Mouse (Mus musculus) small intestine, adult 2 months (tissue): ENCODE measurements around the gene Emc3.

ENCODE experiments used
- CTCF ChIP-seq: fragments of 200-500 bp; IDR thresholded peaks from 2 replicates; pipeline ENCODE4 v1.5.1; 2012; ENCODE audit warnings: low read depth, mild to moderate bottlenecking, control low read depth, inconsistent platforms, low read length, moderate library complexity, mixed read lengths; ENCODE audit not compliant: insufficient replicate concordance, insufficient read length; ENCODE audit errors: extremely low read depth
- POLR2A ChIP-seq: fragments of 200-500 bp; IDR thresholded peaks from 2 replicates; pipeline ENCODE4 v1.6.1; 2012; ENCODE audit warnings: low read depth, mild to moderate bottlenecking, control low read depth, inconsistent platforms, low read length, moderate library complexity

DNA sequence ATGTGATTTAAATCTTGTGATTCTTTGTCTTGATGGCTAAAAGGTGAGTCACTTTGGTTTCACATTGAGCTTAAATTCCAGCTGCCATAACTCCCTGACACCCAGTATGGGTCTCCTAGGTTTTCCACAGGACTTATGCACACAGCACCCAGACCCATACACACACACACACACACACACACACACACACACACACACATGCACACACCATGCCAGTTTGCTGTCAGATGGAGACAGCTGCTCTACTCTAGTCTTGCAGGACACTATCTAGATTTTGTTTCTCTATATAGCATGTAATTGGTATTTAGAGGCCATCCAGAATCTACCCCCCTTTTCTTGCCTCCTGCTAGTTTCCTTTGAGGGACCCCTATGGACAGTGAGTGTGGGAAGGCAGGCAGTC lies 24.3 kb downstream of the Emc3 start:
- TF ChIP-seq POLR2A (no peak), CTCF (no peak)
